Mouse (Mus musculus): Measurements from ENCODE around the gene Dleu7. TPM values are rescaled to one million over a fixed set of nuclear protein-coding genes. Genes with fewer than 3 reads are reported as not detected.

Dleu7 gene
- polyA plus RNA-seq (2012; rRNA removed), result 0.14 and 0.62 TPM in 2 replicates

DNA sequence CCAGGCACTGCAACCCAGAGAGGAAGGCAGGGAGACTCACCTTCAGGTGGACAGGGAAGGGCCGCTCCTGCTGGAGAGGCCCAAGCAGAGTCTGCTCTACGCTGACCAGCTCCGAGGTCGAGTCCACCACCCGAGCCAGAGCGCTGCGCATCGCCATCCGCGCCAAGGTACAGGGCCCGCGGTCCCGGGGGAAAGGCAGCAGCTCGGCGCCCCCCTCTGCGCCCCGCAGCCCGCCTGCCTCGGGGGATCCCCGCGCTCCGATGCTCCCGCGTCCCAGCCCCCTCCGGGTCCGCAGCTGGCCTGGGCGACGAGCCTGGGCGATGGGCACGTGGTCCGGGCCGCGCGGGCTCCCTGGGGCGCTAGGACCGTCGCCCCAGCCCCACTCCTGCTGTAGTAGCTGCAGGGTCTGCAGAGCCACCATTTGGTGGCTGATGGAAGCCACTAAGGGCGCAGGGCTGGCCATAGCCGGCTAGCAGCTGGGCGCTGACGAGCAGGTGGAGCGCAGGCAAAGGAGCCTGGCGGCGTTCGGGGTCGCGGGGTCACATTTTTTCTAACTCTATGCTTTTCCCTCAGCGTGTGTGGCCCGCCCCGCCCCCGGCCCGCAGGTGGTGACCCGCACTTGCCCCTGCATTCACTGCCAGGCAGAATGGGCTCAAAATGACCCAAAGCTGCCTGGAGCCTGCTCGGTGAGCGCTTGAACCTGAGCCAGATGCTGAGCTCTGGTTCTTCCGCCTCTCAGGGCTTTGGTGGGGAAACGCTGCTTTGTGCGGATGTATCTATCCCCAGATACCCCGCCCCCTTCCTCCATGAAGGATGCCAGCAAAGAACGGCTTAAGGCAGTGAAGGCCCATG, at the start of gene Dleu7, which contains the start of gene Rnaseh2b:
TSS of gene Dleu7 (minus strand) at position 560 of the 852 bp plus-strand sequence.
TSS of gene Rnaseh2b (plus strand) at position 102 of the 852 bp plus-strand sequence.
- DNase-seq (ENCODE audit: low read depth), result no peak

DNA sequence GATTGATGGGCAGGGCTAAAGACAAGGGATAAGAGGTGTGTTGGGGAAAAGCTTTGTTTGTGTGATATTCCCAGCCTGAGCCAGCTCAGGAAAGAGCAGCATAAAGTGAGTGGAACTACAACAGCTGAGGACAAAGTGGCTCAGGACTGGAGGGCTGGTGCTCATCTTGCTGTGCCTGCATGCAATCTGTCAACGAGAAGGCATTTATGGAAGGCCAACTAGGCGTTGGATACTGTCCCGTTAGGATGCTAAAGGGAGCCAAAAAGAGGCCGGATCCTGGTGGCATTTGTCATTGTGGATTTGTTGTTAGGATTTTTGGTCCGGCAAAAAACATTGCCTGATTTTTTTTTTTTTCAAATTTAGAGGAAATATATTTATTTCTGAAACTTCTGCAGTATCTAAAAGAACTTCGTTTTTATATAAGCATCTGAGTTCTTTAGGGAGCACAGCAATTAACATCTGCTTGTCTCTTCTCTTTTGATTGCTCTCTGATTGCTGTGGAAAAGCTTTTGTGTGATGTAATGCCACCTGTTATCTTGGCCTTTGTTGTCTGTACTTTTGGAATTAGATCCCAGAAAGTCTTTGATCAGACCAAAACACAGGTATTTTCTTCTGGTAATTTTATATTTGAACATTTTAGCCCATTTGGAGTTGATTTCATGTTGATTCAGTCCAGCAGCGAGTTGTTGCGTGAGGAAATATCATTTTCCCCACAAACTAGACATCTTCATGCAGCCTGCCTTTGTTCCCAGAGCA, 49.2 kb upstream of the Dleu7 start:
- no peak for DNase-seq (ENCODE audit: low read depth)

DNA sequence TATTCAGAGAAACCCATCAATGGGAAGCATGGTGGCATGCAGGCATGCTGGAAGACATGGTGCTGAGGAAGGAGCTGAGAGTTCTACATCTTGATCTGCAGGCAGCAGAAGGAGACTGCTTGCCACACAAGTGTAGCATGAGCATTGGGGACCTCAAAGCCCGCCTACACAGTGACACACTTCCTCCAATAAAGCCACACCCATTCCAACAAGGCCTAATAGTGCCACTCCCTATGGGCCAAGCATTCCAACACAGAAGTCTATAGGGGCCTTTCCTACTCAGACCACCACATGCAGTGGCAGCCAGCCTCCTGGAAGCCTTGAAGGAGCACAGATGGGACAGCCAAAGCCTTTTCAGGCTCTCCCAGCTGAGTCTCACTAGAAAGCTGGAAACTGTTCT, 46.3 kb upstream of the Dleu7 start:
- DNase-seq (ENCODE audit: low read depth), result no peak

DNA sequence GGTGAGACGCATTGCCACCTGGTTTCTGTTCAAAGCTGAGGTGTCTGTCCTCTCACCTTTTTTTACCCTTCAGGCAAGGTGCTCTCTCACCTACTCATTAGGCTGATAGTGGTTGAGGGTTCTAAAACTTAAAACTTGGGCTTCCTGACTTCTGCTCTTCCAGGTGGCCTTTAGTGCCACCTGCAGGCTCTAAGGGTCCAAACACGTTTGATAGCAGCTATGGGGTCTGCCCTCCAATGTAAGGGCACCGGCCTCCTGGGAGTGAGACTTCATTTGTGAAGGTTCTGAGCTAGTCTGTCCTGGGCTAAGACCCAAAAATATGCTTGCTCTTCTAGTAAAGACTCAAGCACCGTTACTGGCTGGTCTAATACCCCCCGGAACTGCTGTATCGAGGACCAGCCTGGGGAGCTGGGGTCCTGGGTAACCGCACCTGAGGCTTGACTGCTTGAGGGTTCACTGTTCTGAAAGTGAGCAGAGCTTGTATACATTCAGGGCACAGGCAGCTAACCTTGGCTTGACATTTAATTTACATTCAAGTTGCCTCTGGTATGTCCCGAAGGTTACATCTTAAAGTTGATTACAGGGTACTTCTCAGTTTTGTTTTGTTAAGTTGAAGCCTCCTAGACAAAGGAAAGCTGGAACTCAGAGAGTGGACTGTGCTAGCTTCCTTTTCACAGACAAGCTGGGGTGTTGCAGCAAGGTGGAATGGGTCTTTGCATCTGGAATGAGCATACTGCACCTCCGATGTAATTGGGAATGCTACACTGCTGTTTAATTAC, 41.3 kb upstream of the Dleu7 start:
- no peak for DNase-seq (ENCODE audit: low read depth)

DNA sequence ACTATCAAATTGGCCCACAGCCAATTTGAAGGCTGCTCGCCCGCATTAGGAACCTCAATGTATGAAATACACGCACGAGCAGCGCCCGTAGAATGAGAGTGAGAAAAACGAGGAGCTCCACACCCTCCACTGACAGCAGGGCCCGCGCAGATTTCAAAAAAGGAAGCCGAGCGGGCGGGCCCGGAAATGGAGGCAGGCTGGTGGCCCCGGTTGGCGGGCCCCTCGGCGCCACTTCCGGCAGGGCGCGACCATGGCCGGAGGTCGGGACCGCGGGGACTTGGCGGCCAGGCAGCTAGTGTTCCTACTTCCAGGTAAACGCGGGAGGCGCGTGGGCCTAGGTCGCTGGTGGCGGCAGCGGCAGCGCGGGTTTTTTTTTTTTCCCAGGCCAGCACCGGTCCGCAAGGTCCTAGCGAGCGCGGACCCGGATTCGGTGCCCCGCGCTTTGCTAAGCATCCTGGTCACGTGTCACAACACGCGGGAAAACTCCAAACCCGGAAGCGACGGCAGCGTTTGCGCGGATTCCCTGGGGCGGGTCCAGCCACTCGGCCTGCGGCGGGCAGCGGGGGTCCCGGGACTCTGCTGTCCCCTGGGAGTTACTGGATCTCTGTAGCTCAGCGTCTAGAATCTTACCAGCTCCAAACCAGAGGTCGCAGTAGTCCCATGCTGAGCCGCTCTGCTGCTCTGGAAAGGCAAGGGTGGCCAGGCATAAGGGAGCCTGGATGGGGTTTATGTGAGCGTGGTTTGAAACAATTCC, 39.2 kb upstream of the Dleu7 start:
- no peak for DNase-seq (ENCODE audit: low read depth)

DNA sequence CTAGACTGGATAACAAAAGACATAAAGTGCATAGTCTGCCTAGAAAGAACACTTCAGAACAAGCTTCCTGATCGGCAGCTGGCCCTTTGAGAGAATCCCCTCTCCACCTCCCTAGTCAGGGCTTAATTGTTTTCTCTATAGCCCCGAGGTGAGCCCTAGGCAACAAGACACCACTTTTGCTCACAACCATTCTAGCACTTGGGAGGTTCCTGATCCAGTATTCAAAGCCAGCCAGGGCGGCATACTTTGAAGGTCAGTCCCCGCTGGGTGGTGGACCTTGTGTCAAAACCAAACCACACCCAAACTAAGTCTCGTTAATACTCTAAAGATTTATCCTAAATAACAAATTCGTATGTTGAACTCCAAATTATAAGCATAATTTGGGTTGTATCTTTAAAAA, 38.6 kb upstream of the Dleu7 start:
- no peak for DNase-seq (ENCODE audit: low read depth)

DNA sequence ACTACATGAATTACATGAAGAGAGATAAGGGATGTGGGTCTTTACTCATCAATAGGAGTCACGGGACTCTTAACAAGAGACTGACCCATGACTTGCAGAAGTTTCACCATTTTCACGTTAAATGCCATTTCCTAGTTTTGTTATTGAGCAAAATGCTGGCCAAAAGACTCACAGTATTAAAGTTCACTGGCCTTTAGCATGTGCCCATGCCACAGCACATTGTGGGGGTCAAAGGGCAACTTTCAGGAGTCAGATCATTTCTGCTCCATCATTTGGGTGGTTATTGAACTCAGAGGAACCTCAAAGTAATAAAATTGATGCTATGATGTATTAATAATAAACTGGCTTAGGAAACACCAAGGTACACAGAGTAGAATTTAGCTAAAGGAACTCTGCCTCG, 36.8 kb upstream of the Dleu7 start:
- no peak for DNase-seq (ENCODE audit: low read depth)

DNA sequence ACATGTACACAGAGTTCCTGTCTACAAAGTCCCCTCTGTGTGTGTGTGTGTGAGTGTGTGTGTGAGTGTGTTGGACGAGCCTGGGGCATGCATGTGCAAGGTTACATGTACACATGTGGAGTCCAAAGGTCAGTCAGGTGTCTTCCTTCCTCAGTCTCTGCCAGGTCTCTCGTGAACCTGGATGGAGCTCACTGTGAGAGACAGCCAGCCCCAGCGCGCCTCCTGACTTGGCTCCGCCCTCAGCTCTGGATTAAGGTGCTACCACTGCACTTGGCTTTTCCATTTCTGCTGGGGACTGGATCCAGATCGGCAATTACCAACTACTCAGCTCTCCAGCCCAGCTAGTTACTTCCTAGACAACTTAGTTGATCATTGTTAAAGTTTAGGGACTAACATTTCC, 35.8 kb upstream of the Dleu7 start:
- no peak for DNase-seq (ENCODE audit: low read depth)

DNA sequence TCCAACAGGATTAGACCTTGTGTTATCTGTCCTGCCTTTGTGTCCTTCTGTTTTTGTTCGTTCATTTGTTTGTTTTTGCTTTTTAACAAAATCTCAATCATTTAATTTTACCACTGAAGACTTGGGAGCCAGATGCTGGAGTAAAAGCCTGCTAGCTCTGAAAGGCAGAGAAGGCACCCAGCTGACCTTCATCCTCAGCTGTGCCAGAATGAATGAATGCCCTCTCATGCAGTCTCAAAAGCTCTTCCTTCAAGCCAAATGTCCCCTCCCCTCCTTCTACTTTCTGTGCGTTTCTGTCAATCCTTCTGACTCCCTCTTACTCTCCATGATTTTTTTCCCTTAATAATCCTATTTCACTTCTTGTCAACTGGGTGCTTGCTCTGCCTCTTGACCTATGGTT, 34.3 kb upstream of the Dleu7 start:
- no peak for DNase-seq (ENCODE audit: low read depth)

DNA sequence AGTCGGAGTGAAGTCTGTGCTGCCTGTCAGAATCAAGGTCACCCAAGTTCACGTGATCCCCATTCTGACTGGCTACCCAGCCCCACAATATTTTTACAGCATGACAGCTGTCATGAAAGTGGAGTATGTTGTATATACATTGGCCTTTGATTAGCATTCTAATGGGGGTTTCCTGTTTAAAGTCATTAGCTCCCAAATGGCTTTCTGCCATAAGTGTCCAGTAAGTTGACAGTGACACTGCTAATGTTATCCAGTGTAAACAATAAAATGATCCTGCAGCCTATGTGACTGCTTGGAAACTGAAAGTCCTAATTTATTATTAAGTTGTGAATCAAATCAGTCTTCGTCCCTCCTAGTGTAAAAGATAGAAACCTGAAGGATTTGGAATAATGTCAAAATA, 33.2 kb upstream of the Dleu7 start:
- no peak for DNase-seq (ENCODE audit: low read depth)

DNA sequence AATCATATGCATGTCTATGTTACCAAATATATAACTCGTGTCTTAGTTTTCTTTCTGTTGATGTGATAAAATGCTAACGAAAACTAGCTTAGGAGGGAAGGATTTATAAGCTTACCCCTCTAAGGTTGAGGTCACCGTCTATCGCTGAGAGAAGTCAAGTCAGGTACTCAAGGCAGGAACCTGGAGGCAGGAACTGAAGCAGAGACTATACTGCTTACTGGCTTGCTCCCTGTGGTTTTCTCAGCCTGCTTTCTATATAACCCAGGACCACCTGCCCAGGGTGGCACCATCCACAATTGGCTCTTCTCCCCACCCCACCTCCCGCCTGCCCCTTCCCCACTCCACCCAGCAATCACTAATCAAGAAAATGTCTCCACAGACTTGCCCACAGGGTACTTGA, 32.1 kb upstream of the Dleu7 start:
- no peak for DNase-seq (ENCODE audit: low read depth)

DNA sequence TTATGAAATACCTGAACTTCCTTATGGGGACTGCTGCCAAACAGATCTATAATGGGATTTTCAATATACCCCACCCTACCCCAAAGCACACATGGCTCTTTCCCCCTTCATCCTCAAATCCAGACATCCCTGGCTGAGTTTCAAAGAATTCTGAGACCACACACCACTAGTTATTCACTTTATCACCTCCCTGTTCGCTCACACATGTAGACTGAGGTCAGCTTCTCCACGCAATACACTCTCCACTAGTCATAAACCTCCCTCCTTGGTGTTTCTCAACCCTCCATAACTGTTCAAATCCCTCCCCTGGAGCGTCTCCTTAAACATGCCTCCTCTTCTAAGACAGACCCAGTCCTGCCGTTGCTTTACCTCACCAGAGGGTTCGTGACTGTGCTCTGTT, 30.6 kb upstream of the Dleu7 start:
- no peak for DNase-seq (ENCODE audit: low read depth)

DNA sequence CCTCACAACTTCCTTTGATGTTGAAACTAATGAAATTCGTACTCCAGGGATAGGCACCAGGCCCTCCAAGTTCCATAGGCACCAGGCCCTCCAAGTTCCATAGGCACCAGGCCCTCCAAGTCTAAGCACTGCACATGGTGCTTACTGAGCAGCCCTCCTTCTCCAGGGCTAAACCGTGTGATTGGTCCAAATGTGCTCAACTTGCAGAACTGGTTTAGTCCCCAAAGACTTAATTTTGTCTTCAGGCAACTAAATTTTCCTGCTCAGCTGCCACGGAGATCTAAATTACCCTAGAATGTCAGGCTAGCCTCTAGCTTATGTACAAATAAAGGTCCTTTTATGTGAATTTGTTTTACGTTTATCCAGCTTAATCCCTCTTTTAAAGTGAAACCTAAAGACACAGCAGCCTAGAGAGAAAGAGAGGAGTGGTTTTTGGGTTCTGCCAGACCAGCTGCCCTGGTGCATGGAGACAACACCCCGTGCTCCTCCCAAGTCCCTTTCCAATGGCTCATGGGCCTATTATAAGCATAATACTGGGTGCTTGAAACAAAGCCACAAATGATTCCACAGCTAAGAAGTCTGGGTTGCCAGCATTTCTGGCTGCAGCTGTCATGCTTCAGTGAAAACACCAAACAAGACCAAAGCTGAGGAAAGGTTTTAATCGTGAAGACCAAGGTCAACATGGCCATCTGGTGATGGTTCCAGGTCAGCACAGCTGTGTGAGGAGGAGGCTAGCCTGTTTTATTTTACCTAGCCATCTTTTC, 29.9 kb upstream of the Dleu7 start:
- DNase-seq (ENCODE audit: low read depth), result no peak

DNA sequence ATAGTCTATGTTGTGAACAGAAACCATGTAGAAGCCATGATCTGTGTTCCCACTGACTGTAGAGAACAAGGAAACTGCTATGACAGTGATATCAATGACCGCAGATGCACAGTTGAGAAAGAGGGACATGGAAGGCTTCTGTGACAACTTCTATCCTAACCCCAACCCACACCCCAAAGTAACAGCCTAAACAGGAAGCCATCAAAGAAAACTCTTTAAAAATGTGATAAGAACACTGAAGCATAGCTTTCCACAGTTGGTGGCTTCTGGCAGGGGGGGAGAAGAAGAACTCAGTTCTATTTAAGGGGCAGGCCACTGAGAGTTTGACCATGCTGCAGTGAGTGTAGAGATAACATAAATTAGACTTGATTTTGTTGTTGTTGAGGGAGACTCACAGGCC, 18.8 kb upstream of the Dleu7 start:
- DNase-seq (ENCODE audit: low read depth), result no peak

DNA sequence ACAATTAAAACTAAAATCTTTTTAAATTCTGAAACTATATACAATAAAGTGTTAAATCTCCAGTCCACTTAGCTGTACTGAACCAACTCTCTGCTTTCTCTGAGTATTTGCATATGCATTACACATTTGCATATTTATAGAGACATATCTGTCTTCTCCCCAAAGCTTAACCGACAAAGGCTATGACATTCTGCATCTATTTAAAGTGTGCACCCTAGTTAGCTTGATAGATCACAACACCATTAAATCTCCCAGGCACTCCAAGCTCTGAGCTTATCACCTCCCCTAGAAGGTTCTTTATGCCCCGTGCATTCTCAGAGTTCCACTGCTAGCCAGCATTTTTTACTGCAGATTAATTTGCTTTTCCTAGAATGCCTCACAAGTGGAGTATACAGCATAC, 16.2 kb upstream of the Dleu7 start:
- DNase-seq (ENCODE audit: low read depth), result no peak

DNA sequence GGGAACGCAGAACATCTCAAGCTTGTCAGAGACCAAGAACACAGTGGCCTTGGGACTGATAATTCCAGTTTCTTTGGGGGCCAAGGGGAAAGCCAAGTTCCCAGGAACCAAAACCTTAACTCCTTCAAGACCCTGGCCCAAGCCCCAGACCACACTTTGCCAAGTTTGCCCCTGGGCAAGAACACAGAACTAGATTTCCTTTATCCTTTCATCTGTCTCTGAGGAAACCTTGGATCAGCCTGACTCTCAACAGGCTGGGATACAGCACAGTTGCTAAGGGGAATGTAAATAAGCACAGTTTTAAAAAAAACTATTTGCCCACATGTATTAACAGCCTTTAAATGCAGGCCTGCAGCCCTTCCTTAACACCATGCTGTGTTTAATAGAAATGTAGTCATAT, 14.7 kb upstream of the Dleu7 start:
- no peak for DNase-seq (ENCODE audit: low read depth)

DNA sequence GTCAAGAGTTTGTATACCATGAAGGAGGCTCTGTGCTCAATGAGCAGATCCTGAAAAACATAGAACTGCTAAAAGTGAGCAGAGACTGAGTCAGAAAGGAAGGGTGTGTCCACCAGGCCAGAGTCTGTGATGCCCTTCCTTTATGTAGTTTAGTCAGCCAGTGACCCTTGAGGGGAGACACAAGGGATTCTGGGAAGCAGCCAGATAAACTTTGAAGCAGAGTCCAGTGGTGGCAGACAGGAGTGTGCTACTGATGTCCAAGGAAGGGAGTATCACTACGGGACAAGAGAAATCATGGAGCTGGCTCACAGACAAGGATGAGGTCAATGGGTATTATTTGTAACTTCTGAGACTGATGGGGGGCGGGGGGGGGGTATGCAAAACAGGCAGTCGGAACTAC, 7.2 kb upstream of the Dleu7 start:
- no peak for DNase-seq (ENCODE audit: low read depth)

DNA sequence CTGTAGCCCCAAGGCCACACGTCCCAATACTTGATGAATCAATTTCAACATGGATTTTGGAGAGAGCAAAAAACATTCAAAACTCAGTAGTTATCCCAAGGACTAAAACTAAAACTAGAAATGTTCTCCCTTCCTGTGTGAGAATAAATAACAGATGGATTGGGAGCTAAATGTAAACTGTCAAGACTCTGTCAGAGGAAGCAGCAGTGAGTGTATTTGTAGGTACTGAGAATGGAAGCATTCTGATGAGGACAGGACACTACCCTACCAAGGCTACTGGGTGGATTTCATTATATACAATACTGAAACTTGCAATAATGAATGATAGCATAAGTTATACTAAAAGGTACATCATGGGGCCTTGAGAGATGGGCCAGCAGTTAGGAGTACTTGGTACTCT, 6.0 kb upstream of the Dleu7 start:
- no peak for DNase-seq (ENCODE audit: low read depth)

DNA sequence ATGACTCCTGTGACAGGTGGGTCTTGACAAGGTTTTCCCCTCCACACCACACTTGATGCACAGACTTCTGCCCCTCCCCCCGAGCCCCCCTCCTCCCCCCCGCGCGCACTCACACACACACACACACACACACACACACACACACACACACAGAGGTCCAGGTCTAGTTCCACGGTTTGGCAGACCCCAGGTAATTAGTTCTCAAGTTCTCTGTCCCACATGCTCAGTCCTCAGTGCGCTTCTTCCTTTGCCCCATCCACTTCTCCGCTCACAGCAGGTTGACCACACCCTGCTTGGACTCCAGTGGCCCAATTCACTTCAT, 720 bp downstream of the Dleu7 start:
- no peak for DNase-seq (ENCODE audit: low read depth)

DNA sequence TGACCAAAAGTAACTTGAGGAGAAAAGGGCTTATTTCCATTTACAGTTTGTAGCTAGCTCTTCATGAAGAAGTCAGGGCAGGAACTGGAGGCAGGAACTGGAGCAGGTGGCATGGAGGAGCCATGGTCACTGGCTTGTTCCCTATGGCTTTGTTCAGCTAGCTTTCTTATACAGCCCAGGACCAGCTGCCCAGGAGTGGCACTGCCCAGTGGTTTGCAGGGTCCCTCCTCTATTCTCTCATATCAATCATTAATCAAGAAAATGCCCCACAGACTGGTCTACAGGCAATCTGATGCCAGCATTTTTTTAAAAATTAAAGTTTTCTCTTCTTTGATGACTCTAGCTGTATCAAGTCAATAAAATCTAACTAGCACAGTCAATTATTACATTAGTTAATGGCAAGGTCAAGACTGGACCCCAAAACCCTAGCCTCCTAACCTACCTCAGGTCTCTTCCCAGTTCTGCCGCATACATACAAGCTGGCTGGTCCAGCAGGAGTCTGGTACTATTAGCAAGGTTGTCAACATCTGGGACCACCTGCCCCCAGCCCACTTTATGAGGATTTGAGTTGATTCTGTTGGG, 1.4 kb downstream of the Dleu7 start:
- no peak for DNase-seq (ENCODE audit: low read depth)

DNA sequence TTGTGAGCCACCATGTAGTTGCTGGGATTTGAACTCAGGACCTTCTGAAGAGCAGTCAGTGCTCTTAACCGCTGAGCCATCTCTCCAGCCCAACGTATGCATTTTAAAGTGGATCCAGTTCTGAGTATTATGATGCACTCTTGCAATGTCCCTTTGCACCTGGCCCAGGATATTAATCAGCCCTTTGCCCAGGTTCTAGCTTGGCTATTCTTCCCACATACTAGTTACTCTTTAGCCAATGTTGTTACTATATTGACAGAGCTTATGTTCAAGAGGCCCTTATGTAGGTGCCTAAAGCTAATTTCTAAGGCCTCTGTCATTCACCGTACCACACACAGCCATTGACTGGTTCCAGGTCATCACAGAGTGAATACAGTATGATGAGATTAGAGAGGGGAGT, 4.1 kb downstream of the Dleu7 start:
- DNase-seq (ENCODE audit: low read depth), result no peak

Data from gonadal fat pad, adult 2 months (tissue).